Mouse (Mus musculus) liver, embryonic 12.5 days (tissue): Measurements from ENCODE around the gene Lalba. TPM values are rescaled to one million over a fixed set of nuclear protein-coding genes. Genes with fewer than 3 reads are reported as not detected.
"Not testable (repeated sequence)": the region's sequence is repeated elsewhere in the genome, so short reads cannot be mapped to it uniquely, and the experiment has no call there.

Source experiments
- ATAC-seq: fragments of 200-750 bp; cut with Nextera tagmentation; 2 replicates; pipeline ENCODE4 v1.8.0; 2017; ENCODE audit warnings: moderate number of reproducible peaks, mild to moderate bottlenecking, moderate library complexity
- H3K27ac ChIP-seq: fragments of 300-500 bp; sonication (generic); 2 replicates; pipeline ENCODE4 v1.5.1; 2016; ENCODE audit warnings: mild to moderate bottlenecking
- H3K27me3 ChIP-seq: fragments of 300-500 bp; sonication (generic); replicated peaks from 2 replicates; pipeline ENCODE4 v1.6.1; 2016; ENCODE audit warnings: mild to moderate bottlenecking, moderate library complexity
- H3K36me3 ChIP-seq: fragments of 300-500 bp; sonication (generic); 2 replicates; pipeline ENCODE4 v1.6.1; 2016; ENCODE audit warnings: mild to moderate bottlenecking, moderate library complexity
- H3K4me1 ChIP-seq: fragments of 300-500 bp; sonication (generic); 2 replicates; pipeline ENCODE4 v1.6.1; 2016
- H3K4me2 ChIP-seq: fragments of 300-500 bp; sonication (generic); 2 replicates; pipeline ENCODE4 v1.6.1; 2016; ENCODE audit warnings: mild to moderate bottlenecking, moderate library complexity
- H3K4me3 ChIP-seq: fragments of 300-500 bp; sonication (generic); 2 replicates; pipeline ENCODE4 v1.5.1; 2016; ENCODE audit warnings: mild to moderate bottlenecking, moderate library complexity
- H3K9ac ChIP-seq: fragments of 300-500 bp; sonication (generic); 2 replicates; pipeline ENCODE4 v1.6.1; 2016; ENCODE audit warnings: mild to moderate bottlenecking, moderate library complexity
- H3K9me3 ChIP-seq: fragments of 300-500 bp; sonication (generic); replicated peaks from 2 replicates; pipeline ENCODE4 v1.6.1; 2016; ENCODE audit warnings: mild to moderate bottlenecking, moderate library complexity
- WGBS: fragments of 180-500 bp; shearing (Covaris S2); methylation state at CpG from one replicate; pipeline ENCODE4 v1.1.7; 2016; ENCODE audit not compliant: insufficient replicate concordance; 5-methylcytosine and 5-hydroxymethylcytosine counted together
- polyA plus RNA-seq: library from polyadenylated mRNA; unstranded; fragments of >200 nt; fragmentation: Nextera tagmentation; extraction: Ambion mirVana; gene quantifications from 2 replicates; pipeline ENCODE4 v1.2.1, GENCODE M21; 2016

Lalba gene
- not detected in 2 replicates for polyA plus RNA-seq

DNA sequence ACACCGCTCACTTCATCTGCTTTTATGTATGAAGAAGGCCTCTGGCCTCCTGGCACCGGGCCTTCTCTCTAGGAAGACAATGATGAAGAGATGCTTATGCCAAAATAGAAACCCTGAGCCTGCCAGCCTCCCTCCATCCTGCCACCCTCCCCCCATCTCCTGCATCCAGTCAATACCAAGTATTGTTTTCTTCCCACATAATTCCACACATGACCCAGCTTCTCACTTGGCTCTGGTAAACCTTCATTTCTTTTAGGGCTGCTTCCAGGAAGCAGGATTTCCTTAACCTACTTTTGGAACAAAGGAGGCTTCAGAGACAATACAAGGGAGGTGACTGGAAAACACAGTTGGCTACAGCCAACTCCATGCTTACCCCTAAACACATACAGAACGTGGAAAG lies at the start of gene Lalba:
Gene Lalba (minus strand): TSS at position 21 of the 400 bp plus-strand sequence.
- H3K4me1 ChIP-seq = no peaks in the 10 kb centered on the region
- no peaks in the 10 kb centered on the region for H3K9me3 ChIP-seq
- H3K4me3 ChIP-seq = no peak within 1 kb of the TSS
- no peak for ATAC-seq
- no peaks in the 10 kb centered on the region for H3K36me3 ChIP-seq
- no peak within 1 kb of the TSS for H3K9ac ChIP-seq
- WGBS = 43% methylated on average over 3 of the region's 3 CpGs
- no peak within 1 kb of the TSS for H3K27ac ChIP-seq
- 0 out of 2 replicates have a peak, but pooled peaks cover 5% of the 10 kb centered on the region for H3K27me3 ChIP-seq
- no peak within 1 kb of the TSS for H3K4me2 ChIP-seq

DNA sequence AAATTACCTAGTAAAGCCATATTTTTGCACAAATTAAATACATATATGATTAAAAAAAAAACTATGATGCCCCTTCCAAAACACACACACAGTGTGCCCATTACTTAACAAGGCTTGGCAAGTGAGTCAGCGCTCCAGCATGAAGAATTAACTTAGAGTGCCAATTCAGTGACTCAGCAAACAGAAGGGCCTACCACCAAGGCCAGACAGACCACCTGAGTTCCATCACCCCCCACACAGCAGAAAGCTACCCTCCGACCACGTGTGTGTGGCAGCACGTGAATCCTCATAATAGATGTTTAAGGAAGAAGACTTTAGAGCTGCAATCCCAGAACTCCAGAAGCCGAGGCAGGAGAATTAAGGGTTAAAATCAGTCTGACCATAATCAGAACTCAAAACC lies 49.8 kb upstream of the Lalba start:
- Histone ChIP-seq H3K4me2 (peak overlapping the region; percentile 87), H3K4me3 (peak overlapping the region; percentile 89), H3K9ac (peak overlapping the region; percentile 90), H3K4me1 (peaks cover 43% of the 10 kb centered on the region), H3K9me3 (no peaks in the 10 kb centered on the region), H3K27me3 (no peaks in the 10 kb centered on the region), H3K36me3 (peaks cover 53% of the 10 kb centered on the region), H3K27ac (peak overlapping the region; percentile 74)
- no peak for ATAC-seq
- WGBS = 19% methylated on average over 5 of the region's 5 CpGs

DNA sequence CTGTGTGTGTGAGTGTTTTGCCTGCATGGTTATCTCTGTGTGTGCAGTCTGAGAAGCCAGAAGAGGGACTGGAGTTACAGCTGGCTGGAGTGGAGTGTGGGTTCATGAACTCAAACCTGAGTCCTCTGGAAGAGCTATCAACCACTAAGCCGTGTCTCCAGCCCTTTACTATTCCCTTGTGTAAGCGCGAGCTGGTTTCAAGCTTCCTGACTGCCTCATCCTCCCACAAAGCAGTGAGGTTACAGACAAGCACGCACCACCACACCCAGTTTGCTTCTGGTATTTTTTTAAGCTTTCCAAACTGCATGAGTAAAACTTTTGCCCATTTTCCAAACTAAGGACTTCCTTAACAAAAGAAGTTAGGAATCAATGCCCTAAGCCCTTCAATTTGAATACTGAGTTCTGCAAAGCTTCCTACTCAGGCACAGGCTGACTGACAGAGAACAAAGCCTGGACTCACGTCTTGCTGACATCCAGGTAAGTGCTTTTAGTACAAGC lies 45.6 kb upstream of the Lalba start:
- no peak overlapping the region for H3K9ac ChIP-seq
- 82% methylated on average over 5 of the region's 5 CpGs for WGBS
- H3K4me2 ChIP-seq = no peak overlapping the region
- H3K36me3 ChIP-seq = peaks cover 93% of the 10 kb centered on the region
- peaks cover 54% of the 10 kb centered on the region for H3K4me1 ChIP-seq
- H3K9me3 ChIP-seq = no peaks in the 10 kb centered on the region
- no peak overlapping the region for H3K27ac ChIP-seq
- no peak overlapping the region for H3K4me3 ChIP-seq
- H3K27me3 ChIP-seq = no peaks in the 10 kb centered on the region
- no peak for ATAC-seq

DNA sequence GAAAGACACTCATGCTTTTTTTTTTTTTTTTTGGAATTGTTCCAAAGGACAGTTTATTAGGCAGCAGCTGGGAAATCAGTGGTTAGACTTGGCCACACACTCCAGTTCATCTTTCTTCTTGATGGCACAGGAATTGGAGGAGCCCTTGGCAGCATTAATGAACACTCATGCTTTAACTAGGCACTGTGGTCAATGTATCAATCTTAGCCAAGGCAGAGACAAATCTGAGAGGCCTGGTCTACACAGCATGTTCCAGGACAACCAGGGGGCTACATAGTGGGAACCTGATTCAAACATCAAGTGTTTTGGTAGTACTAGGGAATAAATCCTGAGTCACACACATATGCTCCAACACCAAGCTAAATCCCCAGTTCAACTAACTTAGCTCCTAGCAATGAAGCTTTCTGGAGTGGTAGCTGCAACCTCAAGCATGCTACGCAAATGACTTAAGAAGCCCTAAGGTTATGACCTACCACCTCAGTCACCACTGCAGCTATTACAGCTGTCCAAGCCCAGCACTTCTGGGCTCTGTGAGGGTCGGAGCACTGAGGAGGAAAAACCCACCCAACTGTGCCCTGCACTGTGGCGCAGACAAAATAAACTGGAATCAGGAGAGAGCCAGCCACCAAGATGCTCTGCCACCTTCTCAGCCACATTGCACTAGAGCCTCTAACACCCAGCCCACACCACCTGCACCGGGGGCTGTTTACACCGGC lies 44.7 kb upstream of the Lalba start:
- ATAC-seq = no peak
- Histone ChIP-seq H3K27me3 (no peaks in the 10 kb centered on the region), H3K9me3 (no peaks in the 10 kb centered on the region), H3K9ac (no peak overlapping the region), H3K4me1 (peaks cover 46% of the 10 kb centered on the region), H3K4me2 (no peak overlapping the region), H3K36me3 (peaks cover 98% of the 10 kb centered on the region), H3K4me3 (no peak overlapping the region), H3K27ac (no peak overlapping the region)
- WGBS = 93% methylated on average over 5 of the region's 5 CpGs

DNA sequence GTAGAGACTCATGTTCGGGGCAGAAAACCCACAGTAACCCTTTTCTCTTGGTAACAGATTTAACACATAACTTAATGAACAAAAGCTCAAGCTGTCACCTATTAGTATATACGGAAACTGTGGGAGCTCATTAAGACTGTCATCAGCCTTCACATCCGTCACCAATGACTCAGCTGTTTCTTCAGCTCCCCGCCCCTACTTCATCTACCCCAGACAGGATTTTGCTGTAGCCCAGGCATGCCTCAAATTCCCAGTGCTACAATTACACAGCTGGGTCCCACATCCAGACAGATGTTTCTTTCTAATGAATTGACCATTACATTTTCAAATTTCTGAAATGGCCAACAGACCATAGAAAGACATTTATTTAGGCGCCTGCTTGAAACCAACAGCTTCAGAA lies 43.5 kb upstream of the Lalba start:
- peaks cover 35% of the 10 kb centered on the region for H3K4me1 ChIP-seq
- H3K9me3 ChIP-seq = no peaks in the 10 kb centered on the region
- peaks cover 99% of the 10 kb centered on the region for H3K36me3 ChIP-seq
- H3K4me3 ChIP-seq = no peak overlapping the region
- no peaks in the 10 kb centered on the region for H3K27me3 ChIP-seq
- H3K4me2 ChIP-seq = peak overlapping the region; percentile 35
- 56% methylated on average over 5 of the region's 5 CpGs for WGBS
- H3K9ac ChIP-seq = 0 out of 2 replicates have a peak overlapping the region, but pooled peaks have one; percentile 12
- ATAC-seq = peak; percentile 89
- H3K27ac ChIP-seq = peak overlapping the region; percentile 21

DNA sequence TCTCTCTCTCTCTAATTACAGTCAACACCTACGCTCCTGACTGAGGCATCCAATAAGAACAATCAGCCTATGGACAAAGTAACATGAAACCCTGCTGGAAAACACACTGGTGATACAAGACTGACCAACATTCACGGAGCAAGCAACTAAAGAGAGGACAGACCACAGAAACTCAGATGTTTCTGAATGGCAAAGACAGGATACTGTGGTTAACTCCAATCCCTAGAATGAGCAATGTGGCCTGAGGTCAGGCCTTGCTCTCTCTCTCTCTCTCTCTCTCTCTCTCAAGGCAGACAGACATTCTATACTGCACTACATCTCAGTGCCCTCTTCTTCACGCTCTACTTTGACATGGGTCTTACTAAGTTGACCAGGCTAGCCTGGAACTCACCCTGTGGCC lies 38.7 kb upstream of the Lalba start:
- ATAC-seq = no peak
- H3K27ac ChIP-seq = no peak overlapping the region
- H3K36me3 ChIP-seq = peaks cover 81% of the 10 kb centered on the region
- WGBS = 80% methylated on average over 3 of the region's 3 CpGs
- no peak overlapping the region for H3K9ac ChIP-seq
- no peak overlapping the region for H3K4me2 ChIP-seq
- H3K4me3 ChIP-seq = no peak overlapping the region
- no peaks in the 10 kb centered on the region for H3K9me3 ChIP-seq
- H3K4me1 ChIP-seq = peaks cover 17% of the 10 kb centered on the region
- no peaks in the 10 kb centered on the region for H3K27me3 ChIP-seq

DNA sequence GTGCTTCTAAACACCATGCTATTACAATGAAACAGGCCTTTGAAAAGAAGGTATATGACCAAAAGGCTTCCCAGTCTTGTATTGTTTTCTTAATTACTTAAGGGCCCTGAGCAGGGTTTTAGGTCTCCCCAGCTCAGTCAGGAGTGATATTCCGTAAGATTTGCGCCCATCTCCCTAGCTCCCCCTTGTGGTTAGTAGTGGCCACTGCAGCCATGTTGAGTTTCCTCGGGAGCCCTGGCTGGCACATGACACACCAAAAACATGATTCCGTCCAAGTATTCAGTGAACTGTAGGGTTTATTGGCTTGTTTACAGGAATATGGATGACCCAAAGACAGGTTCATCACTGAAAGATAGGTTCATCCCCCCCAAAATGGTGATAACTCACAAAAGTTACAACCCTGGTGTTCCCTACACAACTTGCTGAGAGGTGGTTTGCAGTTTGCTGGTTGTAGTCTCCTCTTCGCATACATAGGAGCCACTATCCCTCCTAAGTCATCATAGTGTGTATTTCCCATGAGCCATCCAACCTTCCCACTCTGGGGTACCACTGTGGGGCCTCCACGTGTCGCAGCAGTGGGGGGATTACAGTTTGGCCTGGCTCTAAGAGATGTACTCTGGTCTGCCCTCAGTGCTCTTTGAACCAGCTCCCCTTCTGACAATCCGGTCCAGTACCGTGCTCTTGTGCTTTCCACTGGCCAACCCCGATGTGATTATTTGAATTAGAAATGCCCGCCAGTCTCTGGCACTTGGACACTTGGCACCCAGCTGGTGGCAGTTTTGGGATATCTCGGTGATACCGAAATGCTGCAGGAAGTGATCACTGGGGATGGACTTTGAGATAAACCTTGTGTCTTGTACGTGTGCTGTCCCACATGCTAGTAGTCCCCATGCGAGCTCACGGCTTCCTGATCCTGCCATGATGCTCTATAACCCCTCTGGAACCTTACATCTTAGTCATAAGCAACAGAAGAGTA lies 35.1 kb upstream of the Lalba start:
- peak; percentile 28 for ATAC-seq
- H3K9ac ChIP-seq = no peak overlapping the region
- no peak overlapping the region for H3K4me2 ChIP-seq
- H3K4me3 ChIP-seq = no peak overlapping the region
- H3K27me3 ChIP-seq = no peaks in the 10 kb centered on the region
- H3K4me1 ChIP-seq = peaks cover 11% of the 10 kb centered on the region; the same call in 1 of the 2 replicates
- H3K9me3 ChIP-seq = no peaks in the 10 kb centered on the region
- no peak overlapping the region for H3K27ac ChIP-seq
- peaks cover 47% of the 10 kb centered on the region for H3K36me3 ChIP-seq
- 55% methylated on average over 16 of the region's 16 CpGs for WGBS

DNA sequence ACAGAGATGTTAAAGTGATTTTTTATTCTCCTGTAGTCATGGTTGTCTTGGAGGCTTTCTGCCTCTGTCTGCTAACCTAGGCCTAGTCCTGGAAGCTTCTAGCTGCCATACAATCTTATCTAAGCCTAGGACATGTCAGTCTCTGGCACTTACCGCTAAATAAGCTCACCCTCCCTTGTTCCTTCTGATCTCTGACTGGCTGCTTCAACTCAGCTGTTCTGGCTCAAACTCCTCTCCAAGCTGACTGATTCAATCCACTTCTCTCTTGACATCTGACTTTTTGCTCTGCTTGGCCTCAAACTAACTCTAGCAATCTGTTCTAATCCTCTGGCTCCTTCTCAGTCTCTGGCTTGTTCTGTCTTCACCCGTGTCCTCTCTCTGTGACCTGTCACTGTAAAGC lies 32.3 kb upstream of the Lalba start:
- 52% methylated on average over 2 of the region's 2 CpGs for WGBS
- ATAC-seq, H3K27ac ChIP-seq, H3K27me3 ChIP-seq, H3K9ac ChIP-seq, H3K9me3 ChIP-seq, H3K4me3 ChIP-seq, H3K4me2 ChIP-seq: not testable (repeated sequence)
- Histone ChIP-seq H3K36me3 (peaks cover 19% of the 10 kb centered on the region), H3K4me1 (peaks cover 30% of the 10 kb centered on the region; the same call in 1 of the 2 replicates)

DNA sequence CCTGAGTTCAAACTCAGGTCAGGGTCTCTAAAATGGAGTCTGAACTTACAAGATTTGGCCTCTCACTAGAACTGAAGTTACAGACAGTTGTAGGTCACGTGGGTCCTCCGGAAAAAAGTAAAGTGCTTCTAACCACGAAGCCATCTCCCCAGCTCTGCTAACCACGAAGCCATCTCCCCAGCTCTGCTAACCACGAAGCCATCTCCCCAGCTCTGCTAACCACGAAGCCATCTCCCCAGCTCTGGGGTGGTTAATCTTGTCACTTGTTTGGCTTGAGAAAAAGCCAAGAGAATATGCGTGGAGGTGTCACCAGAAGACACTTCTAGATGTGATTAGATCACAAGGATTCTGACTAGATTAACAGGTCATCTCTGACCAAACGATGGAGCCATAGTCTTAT lies 31.6 kb upstream of the Lalba start:
- Histone ChIP-seq H3K4me2 (no peak overlapping the region), H3K27me3 (no peaks in the 10 kb centered on the region), H3K4me3 (no peak overlapping the region), H3K4me1 (peaks cover 30% of the 10 kb centered on the region; the same call in 1 of the 2 replicates), H3K36me3 (peaks cover 13% of the 10 kb centered on the region), H3K9me3 (no peaks in the 10 kb centered on the region), H3K9ac (no peak overlapping the region), H3K27ac (no peak overlapping the region)
- 23% methylated on average over 8 of the region's 8 CpGs for WGBS
- no peak for ATAC-seq

DNA sequence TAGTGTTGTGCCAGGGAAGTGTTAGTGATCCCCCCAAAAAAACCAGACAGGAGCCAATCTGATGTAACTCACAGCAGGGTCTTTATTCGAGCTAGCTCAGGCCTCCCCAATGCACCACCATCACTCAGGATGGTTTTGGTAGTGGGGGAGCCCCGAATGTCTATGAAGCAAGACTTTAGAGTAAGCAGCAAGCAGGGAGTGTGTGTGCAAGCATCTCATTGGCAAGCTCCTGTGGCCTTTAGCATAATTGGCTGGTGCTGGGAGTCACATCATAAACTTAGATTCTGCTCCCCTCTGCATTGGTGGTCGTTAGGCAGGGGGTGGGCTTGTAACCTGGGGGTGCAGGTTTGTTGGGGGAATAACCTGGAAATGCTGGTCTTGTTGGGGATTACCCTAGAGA lies 31.2 kb upstream of the Lalba start:
- H3K27ac ChIP-seq, ATAC-seq, H3K27me3 ChIP-seq, H3K4me3 ChIP-seq, H3K9me3 ChIP-seq, H3K9ac ChIP-seq, H3K4me2 ChIP-seq: not testable (repeated sequence)
- Histone ChIP-seq H3K36me3 (peaks cover 13% of the 10 kb centered on the region), H3K4me1 (peaks cover 30% of the 10 kb centered on the region; the same call in 1 of the 2 replicates)
- 39% methylated on average over 3 of the region's 3 CpGs for WGBS

DNA sequence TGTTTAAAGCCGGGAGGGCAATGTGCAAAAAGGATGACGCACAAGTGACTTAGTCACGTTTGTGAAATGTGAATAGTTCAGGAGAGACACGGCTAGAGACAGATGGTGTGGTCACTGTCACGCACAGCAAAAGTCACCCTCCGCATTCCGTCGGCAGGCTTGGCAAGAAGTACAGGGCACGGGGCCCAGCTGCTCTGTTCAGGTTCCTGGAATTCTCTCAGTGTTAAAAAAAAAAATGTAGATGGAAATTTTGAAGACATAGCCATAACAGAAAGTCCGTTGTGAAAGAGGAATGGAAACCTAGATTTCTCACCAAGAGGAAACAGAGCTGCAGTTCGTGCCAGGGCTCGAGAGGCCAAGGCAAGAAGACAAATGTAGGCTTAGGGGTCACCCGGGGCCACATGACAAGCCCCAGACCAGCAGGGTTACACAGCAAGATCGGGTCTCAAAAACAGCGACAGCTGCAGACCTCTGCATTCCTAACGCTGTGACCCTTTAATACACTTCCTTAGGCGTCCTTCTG lies 30.3 kb upstream of the Lalba start:
- Histone ChIP-seq H3K4me3 (no peak overlapping the region), H3K27ac (no peak overlapping the region), H3K9ac (no peak overlapping the region), H3K36me3 (peaks cover 5% of the 10 kb centered on the region), H3K27me3 (0 out of 2 replicates have a peak, but pooled peaks cover 6% of the 10 kb centered on the region), H3K4me2 (no peak overlapping the region), H3K9me3 (no peaks in the 10 kb centered on the region), H3K4me1 (peaks cover 25% of the 10 kb centered on the region; the same call in 1 of the 2 replicates)
- ATAC-seq = no peak
- 63% methylated on average over 17 of the region's 17 CpGs for WGBS
